Mouse (Mus musculus) left cerebral cortex, postnatal 14 days (tissue): ENCODE measurements around the gene Olfr1313. TPM values are rescaled to one million over a fixed set of nuclear protein-coding genes. Genes with fewer than 3 reads are reported as not detected.
"Not testable (repeated sequence)": the region's sequence is repeated elsewhere in the genome, so short reads cannot be mapped to it uniquely, and the experiment has no call there.

Source experiments
- DNase-seq, 2 experiments: peaks; one replicate each; pipeline ENCODE4 v3.0.0; 2021 to 2022; ENCODE audit warnings: low spot score in 2 of 2, mixed read lengths in 1 of 2
- intact Hi-C: fragments of 180-260 bp; cut with DNase I; formaldehyde crosslinking; loops from one replicate; pipeline ENCODE4 v1.15.1; 2025
- long read RNA-seq, 2 experiments: library from polyadenylated mRNA; stranded (forward); transcript quantifications; one replicate each; pipeline ENCODE4 v2.0.0; 2021
- total RNA-seq, 2 experiments: library from RNA; stranded (reverse); gene quantifications; 2 replicates each; pipeline ENCODE4 v1.2.3; 2021

The Olfr1313 gene
- total RNA-seq, result not detected
- long read RNA-seq, experiment 1, result 0 reads
- long read RNA-seq, experiment 2, result 0 reads

- intact Hi-C loops, result no loop called here
- DNase-seq, result no peak
These were observed at the start of gene Olfr1313 for GRCm38 (mm10) chr2:112077743-112078142. Olfr1313 (minus strand) TSS chr2:112077843.

DNA sequence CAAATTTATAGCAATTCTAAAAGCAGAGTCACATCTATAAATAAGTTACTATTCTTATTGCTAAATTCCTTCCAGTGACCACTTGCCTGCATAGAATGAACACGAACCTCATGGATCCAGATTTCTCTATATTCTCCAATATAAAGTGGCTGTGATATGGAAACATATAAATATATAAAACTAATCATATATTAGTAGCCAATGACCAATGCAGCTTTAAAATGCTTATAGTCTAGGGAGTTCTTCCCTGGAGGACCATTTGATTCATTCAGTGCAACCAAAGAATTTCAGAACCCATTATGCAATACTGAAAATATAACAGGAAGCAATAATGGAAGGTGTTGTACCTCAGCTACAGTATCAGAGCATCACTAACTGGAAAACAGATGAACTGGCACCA, 37.7 kb upstream of the Olfr1313 start, which contains the start of gene Olfr1315-ps1:
Gene Olfr1315-ps1, minus strand, starts transcription at position 101 of the 400 bp plus-strand sequence.
- intact Hi-C loops, result no loop called here
- DNase-seq, result no peak

DNA sequence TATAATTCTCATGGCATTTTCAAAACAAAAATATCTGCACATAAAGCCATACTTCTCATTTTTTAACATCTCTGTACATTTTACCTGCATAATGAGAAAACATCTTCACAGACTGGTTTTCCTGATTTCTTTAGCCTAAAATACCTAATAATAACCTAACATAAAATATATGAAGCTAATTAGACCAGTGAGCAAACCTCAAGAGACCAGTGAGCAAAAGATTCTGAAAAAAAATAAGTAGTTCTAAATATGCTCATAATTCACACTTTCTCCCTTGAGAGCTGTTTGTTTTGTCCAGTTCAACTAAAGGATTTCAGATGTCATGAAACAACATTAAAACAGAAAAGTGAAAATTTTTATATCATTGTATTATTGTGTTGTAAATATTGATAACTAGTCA, 19.0 kb upstream of the Olfr1313 start, which contains the start of gene Olfr1314:
Gene Olfr1314, minus strand, starts transcription at position 101 of the 400 bp plus-strand sequence.
- intact Hi-C loops, result no loop called here
- no peak for DNase-seq

DNA sequence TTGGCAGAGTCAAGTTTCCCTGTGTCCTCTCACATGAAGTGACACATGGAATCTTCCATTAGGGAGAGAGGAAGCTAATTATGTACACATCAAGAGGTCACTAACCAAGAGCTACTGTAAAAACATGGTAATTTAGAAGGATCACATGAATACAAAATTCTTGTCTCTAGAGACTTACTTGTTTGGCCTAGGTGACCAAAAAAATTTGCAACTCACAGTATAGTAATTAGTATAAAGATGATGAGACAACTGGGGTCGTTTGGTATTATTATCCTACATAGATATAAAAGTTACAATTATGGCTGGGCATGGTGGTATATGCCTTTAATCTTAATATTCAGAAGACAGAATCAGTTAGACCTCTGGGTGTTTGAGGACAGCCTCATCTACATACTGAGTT, 27.5 kb downstream of the Olfr1313 start, which contains the start of gene Olfr1312:
Gene Olfr1312, minus strand, starts transcription at position 101 of the 400 bp plus-strand sequence.
- intact Hi-C loops, result no loop called here
- DNase-seq, result no peak

DNA sequence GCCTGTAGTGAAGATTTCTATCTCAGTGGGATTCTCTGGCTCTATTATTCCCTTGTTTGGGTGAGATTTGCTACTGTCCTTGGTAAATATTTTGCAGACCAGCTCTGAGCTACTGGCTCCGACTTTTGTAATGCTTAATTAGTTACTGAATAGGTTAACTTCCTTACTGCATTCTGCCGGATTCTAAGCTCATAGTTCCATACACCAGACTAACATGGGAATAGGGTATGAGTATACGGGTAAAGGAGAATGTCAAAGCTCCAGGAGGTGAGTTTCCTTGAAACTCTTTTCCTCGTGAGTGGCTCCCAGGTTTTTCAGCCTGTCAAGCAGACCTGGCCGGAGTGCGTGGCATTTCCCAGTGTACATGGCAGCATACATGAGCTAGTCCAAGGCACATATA, 50.7 kb downstream of the Olfr1313 start:
- intact Hi-C loops, DNase-seq: not testable (repeated sequence)

DNA sequence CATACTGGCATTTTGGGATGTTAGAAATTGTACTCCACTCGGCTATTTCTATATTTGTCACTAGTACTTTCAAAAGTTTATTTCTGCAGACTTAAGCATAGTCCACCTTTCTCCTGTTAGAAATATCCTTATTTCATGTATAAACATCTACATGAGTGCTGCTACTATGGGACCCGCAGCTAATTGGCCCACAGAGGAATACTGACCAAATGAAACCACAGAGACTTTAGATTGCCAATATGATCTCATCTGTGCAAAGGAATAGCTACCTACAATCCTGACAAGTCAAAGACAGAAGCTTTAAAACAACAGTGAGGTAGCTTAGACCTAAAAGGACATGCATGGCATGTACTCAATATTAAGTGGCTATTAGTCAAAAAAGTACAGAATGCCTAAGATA, 53.3 kb downstream of the Olfr1313 start, which contains the start of gene Olfr1311:
Gene Olfr1311, minus strand, starts transcription at position 101 of the 400 bp plus-strand sequence.
- DNase-seq, result no peak
- intact Hi-C loops, result no loop called here

Other genes starting within 250 kb of the Olfr1313 start
- not detected for gene Olfr1305, start 200.7 kb downstream of the Olfr1313 start, total RNA-seq
- gene Olfr1306, start 161.6 kb downstream of the Olfr1313 start, total RNA-seq, result not detected
- gene Olfr1307, start 128.4 kb downstream of the Olfr1313 start, total RNA-seq, result under 1 TPM; 0.04 to 0.07 TPM
- gene Olfr1308, start 112.9 kb downstream of the Olfr1313 start, total RNA-seq, result not detected
- gene Olfr1309, start 87.6 kb downstream of the Olfr1313 start, total RNA-seq, result not detected
- not detected for gene Olfr1310, start 65.1 kb downstream of the Olfr1313 start, total RNA-seq
- gene Olfr1311, start 53.4 kb downstream of the Olfr1313 start, total RNA-seq, result not detected
- not detected for gene Olfr1312, start 27.6 kb downstream of the Olfr1313 start, total RNA-seq
- gene Olfr1314, start 18.9 kb upstream of the Olfr1313 start, total RNA-seq, result not detected
- gene Olfr1315-ps1, start 37.6 kb upstream of the Olfr1313 start, total RNA-seq, result not detected
- not detected for gene Olfr1316, start 57.1 kb upstream of the Olfr1313 start, total RNA-seq
- not detected for gene Olfr1317, start 62.5 kb upstream of the Olfr1313 start, total RNA-seq
- gene Olfr1318, start 76.4 kb upstream of the Olfr1313 start, total RNA-seq, result not detected
- 100 to 1,000 TPM; 121 to 122 TPM for gene Lpcat4, start 161.6 kb upstream of the Olfr1313 start, total RNA-seq
- not detected for gene Nutm1, start 181.4 kb upstream of the Olfr1313 start, total RNA-seq
- gene Nop10, start 184.1 kb upstream of the Olfr1313 start, total RNA-seq, result 10 to 100 TPM; 70.2 to 71.9 TPM
- 100 to 1,000 TPM; 114 to 125 TPM for gene Slc12a6, start 188.0 kb upstream of the Olfr1313 start, total RNA-seq
- 1 to 10 TPM; 1.8 to 3.2 TPM for gene Gm21985, start 188.5 kb upstream of the Olfr1313 start, total RNA-seq